Mouse (Mus musculus) spleen, postnatal 14 days (tissue): ENCODE data around the gene Myh2.

Experiments
- DNase-seq, 2 experiments: peaks; one replicate each; pipeline ENCODE4 v3.0.0; 2021 to 2022; ENCODE audit warnings: low spot score in 2 of 2

The Myh2 gene

GRCm38 (mm10) chr11:67151651-67152630, 18.9 kb upstream of the Myh2 start:
- no peak for DNase-seq

- DNase-seq, result no peak
Measured at GRCm38 (mm10) chr11:67153123-67153522, 17.7 kb upstream of the Myh2 start.

GRCm38 (mm10) chr11:67153843-67154242, 17.0 kb upstream of the Myh2 start:
- DNase-seq, result no peak

- DNase-seq, result no peak
Measured at GRCm38 (mm10) chr11:67155650-67156049, 15.2 kb upstream of the Myh2 start.

- no peak for DNase-seq
Measured at GRCm38 (mm10) chr11:67160131-67160530, 10.7 kb upstream of the Myh2 start.

- no peak for DNase-seq
Measured at GRCm38 (mm10) chr11:67163701-67164100, 7.1 kb upstream of the Myh2 start.

- no peak for DNase-seq
Measured at GRCm38 (mm10) chr11:67164851-67165250, 6.0 kb upstream of the Myh2 start.

- no peak for DNase-seq
Measured at GRCm38 (mm10) chr11:67169301-67169700, 1.5 kb upstream of the Myh2 start.

- DNase-seq, result no peak
Measured at GRCm38 (mm10) chr11:67172439-67172838, 1.6 kb downstream of the Myh2 start.

GRCm38 (mm10) chr11:67176376-67176775, 5.5 kb downstream of the Myh2 start:
- no peak for DNase-seq

- no peak for DNase-seq
Measured at GRCm38 (mm10) chr11:67190316-67190715, 19.5 kb downstream of the Myh2 start.

GRCm38 (mm10) chr11:67190814-67191213, 20.0 kb downstream of the Myh2 start:
- no peak for DNase-seq

GRCm38 (mm10) chr11:67191496-67191895, 20.7 kb downstream of the Myh2 start:
- no peak for DNase-seq

- no peak for DNase-seq
Measured at GRCm38 (mm10) chr11:67199321-67199720, 28.5 kb downstream of the Myh2 start.

GRCm38 (mm10) chr11:67199752-67200151, 28.9 kb downstream of the Myh2 start, which contains the start of gene Myh1:
Gene Myh1 (plus strand): TSS chr11:67200052.
- DNase-seq, result no peak

GRCm38 (mm10) chr11:67204766-67205165, 33.9 kb downstream of the Myh2 start:
- no peak for DNase-seq

- DNase-seq, result no peak
Measured at GRCm38 (mm10) chr11:67221803-67222202, 51.0 kb downstream of the Myh2 start.

- DNase-seq, result no peak
Measured at GRCm38 (mm10) chr11:67224466-67224865, 53.6 kb downstream of the Myh2 start.

- DNase-seq, result no peak
Measured at GRCm38 (mm10) chr11:67228731-67229130, 57.9 kb downstream of the Myh2 start.

- no peak for DNase-seq
Measured at GRCm38 (mm10) chr11:67229166-67229565, 58.3 kb downstream of the Myh2 start.

- DNase-seq, result no peak
Measured at GRCm38 (mm10) chr11:67229946-67230345, 59.1 kb downstream of the Myh2 start.

GRCm38 (mm10) chr11:67235639-67236358, 65.0 kb downstream of the Myh2 start:
- DNase-seq, result no peak

GRCm38 (mm10) chr11:67236799-67237198, 66.0 kb downstream of the Myh2 start:
- DNase-seq, result no peak
